ENCODE assay signal across 8 mouse cellular contexts in the genomic region with DNA sequence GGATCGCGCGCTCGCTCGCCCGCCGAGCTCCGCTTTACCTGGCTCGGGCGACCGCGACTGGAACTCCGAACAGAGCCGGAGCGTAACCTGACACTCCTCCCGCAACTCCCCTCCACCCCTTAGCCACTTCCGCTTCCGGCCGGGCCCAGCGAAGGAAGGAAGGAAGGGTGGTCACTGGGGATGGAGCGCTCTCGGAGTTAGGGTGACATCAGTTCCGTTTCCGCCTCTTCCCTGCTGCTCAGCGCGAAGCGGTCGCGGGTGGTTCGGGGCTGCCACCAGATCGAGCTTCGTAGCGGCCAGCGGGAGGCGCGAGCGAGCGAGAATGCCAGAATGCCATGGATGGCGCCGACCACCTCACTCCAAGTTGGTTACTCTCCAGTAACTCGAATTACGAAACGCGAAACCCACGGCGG. TPM values are rescaled to one million over a fixed set of nuclear protein-coding genes. Genes with fewer than 3 reads are reported as not detected.
DNase-seq lines count a peak whose midpoint lies in the region; ATAC-seq and TF ChIP-seq lines count a peak whose summit lies in the region.

Gene Prkab1, minus strand, starts transcription at position 182 of the 413 bp plus-strand sequence.

- peaks cover 0 to 20% of the 10 kb centered on the region in 2 experiments; a peak in 2 of 4 replicates for H3K4me1 ChIP-seq in CH12.LX (ENCODE audit: control insufficient read depth in 1 of 2, insufficient read depth in 2 of 2)
- peaks cover 16% of the 10 kb centered on the region for H3K4me1 ChIP-seq in forebrain, embryonic 12.5 days
- peaks cover 8% of the 10 kb centered on the region for H3K4me1 ChIP-seq in heart, postnatal 0 days (ENCODE audit: control insufficient read depth, insufficient read depth)
- peaks cover 66% of the 10 kb centered on the region for H3K4me1 ChIP-seq in liver, embryonic 16.5 days (ENCODE audit: control insufficient read depth, low read depth, low read length)
- peaks cover 20% of the 10 kb centered on the region for H3K4me1 ChIP-seq in neural tube, embryonic 13.5 days (replicated peaks)
- peaks cover 10% of the 10 kb centered on the region for H3K4me1 ChIP-seq in testis, adult 2 months (ENCODE audit: control insufficient read depth, insufficient read depth, low read length)

- H3K9me3 ChIP-seq in CH12.LX (replicated peaks; ENCODE audit: low read length), result no peaks in the 10 kb centered on the region
- no peaks in the 10 kb centered on the region for H3K9me3 ChIP-seq in forebrain, embryonic 12.5 days
- no peaks in the 10 kb centered on the region for H3K9me3 ChIP-seq in heart, postnatal 0 days (replicated peaks; ENCODE audit: control insufficient read depth, low read length)
- H3K9me3 ChIP-seq in liver, embryonic 16.5 days (replicated peaks; ENCODE audit: control insufficient read depth, low read length), result no peaks in the 10 kb centered on the region
- no peaks in the 10 kb centered on the region for H3K9me3 ChIP-seq in neural tube, embryonic 13.5 days

- H3K79me2 ChIP-seq in CH12.LX (replicated peaks; ENCODE audit: control insufficient read depth, extremely low read depth, insufficient read depth, poor library complexity, severe bottlenecking), result peaks cover 27% of the 10 kb centered on the region

- peaks cover 2% of the 10 kb centered on the region for H3K27me3 ChIP-seq in CH12.LX (replicated peaks)
- peaks cover 4% of the 10 kb centered on the region for H3K27me3 ChIP-seq in forebrain, embryonic 12.5 days
- H3K27me3 ChIP-seq in heart, postnatal 0 days (ENCODE audit: control insufficient read depth, insufficient read depth, low read length), result no peaks in the 10 kb centered on the region
- no peaks in the 10 kb centered on the region for H3K27me3 ChIP-seq in liver, embryonic 16.5 days (ENCODE audit: control insufficient read depth, insufficient read depth, low read depth, low read length)
- H3K27me3 ChIP-seq in neural tube, embryonic 13.5 days, result no peaks in the 10 kb centered on the region
- no peaks in the 10 kb centered on the region for H3K27me3 ChIP-seq in testis, adult 2 months (ENCODE audit: control insufficient read depth, insufficient read depth, low read length)

- peak; percentile 97 for ATAC-seq in forebrain, embryonic 12.5 days (ENCODE audit: low FRiP score)
- ATAC-seq in heart, postnatal 0 days (ENCODE audit: insufficient read depth, low read depth), result peak; percentile 95
- ATAC-seq in liver, embryonic 16.5 days (ENCODE audit: low read depth), result peak; percentile 79
- ATAC-seq in neural tube, embryonic 13.5 days (ENCODE audit: low read depth), result peak; percentile 98

- TF ChIP-seq CTCF in CH12.LX (conservative IDR thresholded peaks at IDR 0.05 in 1 of 2, IDR thresholded peaks at IDR 0.05 in 1 of 2; ENCODE audit: low read depth in 2 of 2, low read length in 2 of 2), result peak in 1 of 2 experiments; percentile 75; a peak in 2 of 4 replicates
- peak; percentile 48 for TF ChIP-seq CTCF in heart, postnatal 0 days (IDR thresholded peaks at IDR 0.05; ENCODE audit: low read depth)
- peak; percentile 20; the same call in 1 of the 2 replicates for TF ChIP-seq CTCF in testis, adult 2 months (IDR thresholded peaks at IDR 0.05; ENCODE audit: control insufficient read depth, insufficient read depth, insufficient replicate concordance, low read depth, low read length)

- dilution Hi-C loops in CH12.LX (cut with MboI; ENCODE audit: extremely low pct_ligation_motif_present, extremely low pct_unique_long_range_greater_than_20kb, low sequenced_read_pairs), result no loop called here

- WGBS in forebrain, embryonic 12.5 days, result under 1% methylated on average over 46 of the region's 46 CpGs
- under 1% methylated on average over 35 of the region's 46 CpGs for WGBS in heart, postnatal 0 days
- under 1% methylated on average over 46 of the region's 46 CpGs for WGBS in liver, embryonic 16.5 days (ENCODE audit: insufficient replicate concordance)
- WGBS in neural tube, embryonic 13.5 days, result under 1% methylated on average over 46 of the region's 46 CpGs

- H3K9ac ChIP-seq in CH12.LX (ENCODE audit: insufficient read depth, low read depth), result peak within 1 kb of the TSS; percentile 90
- peak within 1 kb of the TSS; percentile 82 for H3K9ac ChIP-seq in forebrain, embryonic 12.5 days
- peak within 1 kb of the TSS; percentile 76 for H3K9ac ChIP-seq in heart, postnatal 0 days (replicated peaks; ENCODE audit: low read depth, low read length)
- H3K9ac ChIP-seq in liver, embryonic 16.5 days (ENCODE audit: low read depth, low read length), result peak within 1 kb of the TSS; percentile 99
- peak within 1 kb of the TSS; percentile 85 for H3K9ac ChIP-seq in neural tube, embryonic 13.5 days

- DNase-seq in CH12.LX (ENCODE audit: extremely low read depth), result peak; percentile 96
- DNase-seq in c-Kit-positive CD71-positive TER-119-negative erythroid progenitor cells, embryonic 14.5 days (ENCODE audit: low read depth), result peak; percentile 93
- DNase-seq in heart, postnatal 0 days (ENCODE audit: low spot score), result peak; percentile 98
- DNase-seq in kidney, postnatal 4 days, result peak; percentile 92 to 96

- TF ChIP-seq EP300 in CH12.LX (IDR thresholded peaks at IDR 0.05; ENCODE audit: low read length), result peak; percentile 20; the same call in 1 of the 2 replicates
- TF ChIP-seq EP300 in heart, postnatal 0 days (IDR thresholded peaks at IDR 0.05; ENCODE audit: low read depth), result no peak

- peak; percentile 30 for TF ChIP-seq RAD21 in CH12.LX (IDR thresholded peaks at IDR 0.05; ENCODE audit: low read depth, low read length)

- peak; percentile 93 for TF ChIP-seq POLR2A in CH12.LX (IDR thresholded peaks at IDR 0.05; ENCODE audit: low read depth, low read length)
- peak; percentile 61; the same call in 1 of the 2 replicates for TF ChIP-seq POLR2A in testis, adult 2 months (IDR thresholded peaks at IDR 0.05; ENCODE audit: control insufficient read depth, low read depth, low read length)

- peak within 1 kb of the TSS; percentile 89 for H3K4me2 ChIP-seq in CH12.LX (ENCODE audit: insufficient read depth, low read depth, poor library complexity, severe bottlenecking)
- H3K4me2 ChIP-seq in forebrain, embryonic 12.5 days, result peak within 1 kb of the TSS; percentile 90
- H3K4me2 ChIP-seq in heart, postnatal 0 days (ENCODE audit: low read depth, low read length), result peak within 1 kb of the TSS; percentile 84
- H3K4me2 ChIP-seq in liver, embryonic 16.5 days (ENCODE audit: low read depth, low read length), result peak within 1 kb of the TSS; percentile 55
- peak within 1 kb of the TSS; percentile 91 for H3K4me2 ChIP-seq in neural tube, embryonic 13.5 days

- H3K27ac ChIP-seq in CH12.LX (ENCODE audit: insufficient read depth, low read depth), result peak within 1 kb of the TSS; percentile 32
- peak within 1 kb of the TSS; percentile 84 for H3K27ac ChIP-seq in forebrain, embryonic 12.5 days
- H3K27ac ChIP-seq in heart, postnatal 0 days (ENCODE audit: low read depth), result peak within 1 kb of the TSS; percentile 85
- peak within 1 kb of the TSS; percentile 99 for H3K27ac ChIP-seq in liver, embryonic 16.5 days (ENCODE audit: low read length)
- peak within 1 kb of the TSS; percentile 81 for H3K27ac ChIP-seq in neural tube, embryonic 13.5 days (replicated peaks)
- peak within 1 kb of the TSS; percentile 74 for H3K27ac ChIP-seq in testis, adult 2 months (ENCODE audit: control insufficient read depth, insufficient read depth, low read depth, low read length)

- H3K4me3 ChIP-seq in CH12.LX (replicated peaks in 1 of 3; ENCODE audit: low read depth in 2 of 3, low read length in 2 of 3, poor library complexity in 1 of 3), result peak within 1 kb of the TSS; percentile 72 to 93 (median 80)
- peak within 1 kb of the TSS; percentile 80 for H3K4me3 ChIP-seq in forebrain, embryonic 12.5 days (replicated peaks)
- H3K4me3 ChIP-seq in heart, postnatal 0 days (ENCODE audit: low read depth, low read length), result peak within 1 kb of the TSS; percentile 73
- H3K4me3 ChIP-seq in liver, embryonic 16.5 days (ENCODE audit: low read depth, low read length), result peak within 1 kb of the TSS; percentile 96
- H3K4me3 ChIP-seq in neural tube, embryonic 13.5 days, result peak within 1 kb of the TSS; percentile 92
- peak within 1 kb of the TSS; percentile 92 for H3K4me3 ChIP-seq in testis, adult 2 months (ENCODE audit: control insufficient read depth, low read depth, low read length)

- in situ Hi-C loops in CH12.LX (cut with MboI; ENCODE audit: low pct_ligation_motif_present, low pct_unique_long_range_greater_than_20kb, low sequenced_read_pairs), result no loop called here

- H3K36me3 ChIP-seq in CH12.LX (replicated peaks in 1 of 2; ENCODE audit: control insufficient read depth in 1 of 2, insufficient read depth in 1 of 2, low read length in 1 of 2), result peaks cover 23 to 32% of the 10 kb centered on the region in 2 experiments
- H3K36me3 ChIP-seq in forebrain, embryonic 12.5 days (replicated peaks), result peaks cover 29% of the 10 kb centered on the region
- peaks cover 23% of the 10 kb centered on the region for H3K36me3 ChIP-seq in heart, postnatal 0 days (replicated peaks; ENCODE audit: control insufficient read depth, insufficient read depth, low read length)
- H3K36me3 ChIP-seq in liver, embryonic 16.5 days (ENCODE audit: control insufficient read depth, insufficient read depth), result peaks cover 22% of the 10 kb centered on the region
- H3K36me3 ChIP-seq in neural tube, embryonic 13.5 days, result peaks cover 31% of the 10 kb centered on the region
- H3K36me3 ChIP-seq in testis, adult 2 months (ENCODE audit: control insufficient read depth, insufficient read depth, low read length), result no peaks in the 10 kb centered on the region

TF ChIP-seq in CH12.LX, 34 proteins besides CTCF, POLR2A, EP300 and RAD21 (continues in another document):
- TF ChIP-seq NELFE (IDR thresholded peaks at IDR 0.05; ENCODE audit: low read depth, low read length) (peak; percentile 87), MAFK (IDR thresholded peaks at IDR 0.05; ENCODE audit: insufficient replicate concordance, low read length) (no peak), NRF1 (IDR thresholded peaks at IDR 0.05; ENCODE audit: low read depth, low read length) (0 out of 2 replicates have a peak, but pooled peaks have one; percentile 35), TBP (conservative IDR thresholded peaks at IDR 0.05; ENCODE audit: low read depth, low read length) (peak; percentile 61; the same call in 1 of the 2 replicates), SIN3A (IDR thresholded peaks at IDR 0.05; ENCODE audit: low read length) (peak; percentile 89), ELF1 (IDR thresholded peaks at IDR 0.05; ENCODE audit: low read depth, low read length) (peak; percentile 97), ZMIZ1 (IDR thresholded peaks at IDR 0.05; ENCODE audit: low read depth, low read length) (peak; percentile 90)

RNA-seq across cellular contexts. Expression of gene Prkab1, which starts in this region (rescaled TPM):
- total RNA-seq in CH12.LX (2012; rRNA removed) (18.4 and 20.1 TPM in 2 replicates), CH12.LX (2014; rRNA removed) (19.8 and 24.1 TPM in 2 replicates)
- 23.6 and 26.8 TPM in 2 replicates for polyA plus RNA-seq in CH12.LX (2012; ENCODE audit: insufficient read length, low read depth)
- 58.5 and 62.5 TPM in 2 replicates for polyA plus RNA-seq in forebrain, embryonic 12.5 days (2016; fragmentation: Nextera tagmentation; extraction: Ambion mirVana)
- 39.6 and 64.2 TPM in 2 replicates for total RNA-seq in heart, postnatal 0 days (2014; rRNA removed; ENCODE audit: low replicate concordance)
- 35.4 and 38.6 TPM in 2 replicates for polyA plus RNA-seq in heart, postnatal 0 days (2015; fragmentation: Nextera tagmentation; extraction: Ambion mirVana)
- polyA plus RNA-seq in liver, embryonic 16.5 days (2015; fragmentation: Nextera tagmentation; extraction: Ambion mirVana), result 85.4 and 92.5 TPM in 2 replicates
- 45.9 and 49.4 TPM in 2 replicates for polyA plus RNA-seq in neural tube, embryonic 13.5 days (2015; fragmentation: Nextera tagmentation; extraction: Ambion mirVana)
- 10.5 and 13.3 TPM in 2 replicates for polyA plus RNA-seq in testis, adult 2 months (2012; rRNA removed)

Comparison
In these comparisons a context has a peak if more than half of its experiments do, and no peak if none do; other contexts are left out.
1. Peak in every context shown above with its lines: DNase-seq, ATAC-seq, H3K4me3 ChIP-seq and H3K27ac ChIP-seq.
2. H3K27ac ChIP-seq: peak in every context shown above with its lines; median percentile 99 in liver, embryonic 16.5 days; 85 in heart, postnatal 0 days; 84 in forebrain, embryonic 12.5 days; 81 in neural tube, embryonic 13.5 days; 74 in testis, adult 2 months; 32 in CH12.LX.